Mouse (Mus musculus) midbrain, embryonic 11.5 days (tissue): Measurements from ENCODE around the gene Lmntd1. TPM values are rescaled to one million over a fixed set of nuclear protein-coding genes. Genes with fewer than 3 reads are reported as not detected.

Experiments used
- ATAC-seq: fragments of 200-750 bp; cut with Nextera tagmentation; 2 replicates; pipeline ENCODE4 v1.8.0; 2017; ENCODE audit warnings: moderate TSS enrichment, moderate library complexity; ENCODE audit not compliant: low FRiP score
- DNase-seq: peaks from one replicate; pipeline ENCODE4 v3.0.0; 2015; ENCODE audit warnings: low spot score; ENCODE audit errors: missing footprints
- H3K27ac ChIP-seq: fragments of 300-500 bp; sonication (generic); 2 replicates; pipeline ENCODE4 v1.5.1; 2014; ENCODE audit warnings: low read depth, low read length
- H3K27me3 ChIP-seq: fragments of 300-500 bp; sonication (generic); 2 replicates; pipeline ENCODE4 v1.6.1; 2014; ENCODE audit warnings: mild to moderate bottlenecking, low read length, moderate library complexity, mixed read lengths; ENCODE audit not compliant: control insufficient read depth, insufficient read depth
- H3K36me3 ChIP-seq: fragments of 300-500 bp; sonication (generic); 2 replicates; pipeline ENCODE4 v1.6.1; 2014; ENCODE audit warnings: mild to moderate bottlenecking, low read length, moderate library complexity, mixed read lengths; ENCODE audit not compliant: control insufficient read depth, insufficient read depth
- H3K4me1 ChIP-seq: fragments of 300-500 bp; sonication (generic); 2 replicates; pipeline ENCODE4 v1.6.1; 2014; ENCODE audit warnings: low read length; ENCODE audit not compliant: control insufficient read depth, insufficient read depth
- H3K4me2 ChIP-seq: fragments of 300-500 bp; sonication (generic); 2 replicates; pipeline ENCODE4 v1.6.1; 2014; ENCODE audit warnings: mild to moderate bottlenecking, moderate library complexity
- H3K4me3 ChIP-seq: fragments of 300-500 bp; sonication (generic); 2 replicates; pipeline ENCODE4 v1.5.1; 2014; ENCODE audit warnings: low read depth, low read length
- H3K9ac ChIP-seq: fragments of 300-500 bp; sonication (generic); 2 replicates; pipeline ENCODE4 v1.6.1; 2014; ENCODE audit warnings: low read length
- H3K9me3 ChIP-seq: fragments of 300-500 bp; sonication (generic); 2 replicates; pipeline ENCODE4 v1.6.1; 2016; ENCODE audit warnings: low read length; ENCODE audit not compliant: control insufficient read depth
- WGBS: fragments of 180-500 bp; shearing (Covaris S2); extraction: QIAGEN DNeasy Blood & Tissue Kit; methylation state at CpG from one replicate; pipeline ENCODE4 v1.1.7; 2014; 5-methylcytosine and 5-hydroxymethylcytosine counted together
- polyA plus RNA-seq: library from polyadenylated mRNA; unstranded; fragments of >200 nt; fragmentation: Nextera tagmentation; extraction: Ambion mirVana; gene quantifications from 2 replicates; pipeline ENCODE4 v1.2.1, GENCODE M21; 2014

Lmntd1 gene
- polyA plus RNA-seq, 1 experiment from 2014 or later: 0.18 TPM

DNA sequence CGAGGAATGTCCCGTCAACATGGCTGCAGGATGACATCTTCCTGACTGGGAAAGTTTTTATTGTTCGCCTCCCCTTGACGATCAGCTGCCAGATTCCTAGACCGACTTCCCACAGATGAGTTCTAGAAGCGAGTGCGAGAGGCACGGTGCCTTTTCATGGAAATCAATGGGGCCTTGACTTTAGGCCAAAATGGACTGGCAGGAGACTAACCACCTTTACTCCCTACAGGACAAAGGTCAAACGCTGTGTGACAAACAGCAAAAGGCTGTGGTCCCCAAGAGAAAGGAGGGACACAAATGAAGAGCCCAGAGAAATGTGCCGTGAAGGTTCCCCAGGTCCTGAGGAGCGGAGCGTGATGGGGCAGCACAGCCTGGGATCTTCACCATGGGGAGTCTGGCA lies 91.5 kb downstream of the Lmntd1 start:
- no peaks in the 10 kb centered on the region for H3K36me3 ChIP-seq
- no peaks in the 10 kb centered on the region for H3K9me3 ChIP-seq
- H3K4me1 ChIP-seq: no peaks in the 10 kb centered on the region
- H3K4me2 ChIP-seq: no peak overlapping the region
- no peak for DNase-seq
- no peak overlapping the region for H3K27ac ChIP-seq
- 74% methylated on average over 12 of the region's 12 CpGs for WGBS
- no peaks in the 10 kb centered on the region for H3K27me3 ChIP-seq
- H3K4me3 ChIP-seq: no peak overlapping the region
- no peak overlapping the region for H3K9ac ChIP-seq
- no peak for ATAC-seq

GRCm38 (mm10) chr6:145517002-145517401 lies 97.1 kb downstream of the Lmntd1 start:
- Histone ChIP-seq H3K27me3 (no peaks in the 10 kb centered on the region), H3K36me3 (no peaks in the 10 kb centered on the region), H3K4me1 (peaks cover 4% of the 10 kb centered on the region; the same call in 1 of the 2 replicates), H3K4me2 (no peak overlapping the region), H3K4me3 (no peak overlapping the region), H3K9me3 (no peaks in the 10 kb centered on the region), H3K9ac (no peak overlapping the region), H3K27ac (no peak overlapping the region)
- peak; percentile 78 for ATAC-seq
- DNase-seq: no peak
- WGBS: 30% methylated on average over 10 of the region's 10 CpGs

GRCm38 (mm10) chr6:145515859-145516581 lies 98.1 kb downstream of the Lmntd1 start:
- no peaks in the 10 kb centered on the region for H3K27me3 ChIP-seq
- no peaks in the 10 kb centered on the region for H3K36me3 ChIP-seq
- no peak overlapping the region for H3K4me2 ChIP-seq
- H3K27ac ChIP-seq: no peak overlapping the region
- 80% methylated on average over 10 of the region's 10 CpGs for WGBS
- peaks cover 4% of the 10 kb centered on the region; the same call in 1 of the 2 replicates for H3K4me1 ChIP-seq
- no peak overlapping the region for H3K9ac ChIP-seq
- no peak overlapping the region for H3K4me3 ChIP-seq
- no peak for DNase-seq
- ATAC-seq: 0 out of 2 replicates have a peak, but pooled peaks have one; percentile 7
- H3K9me3 ChIP-seq: no peaks in the 10 kb centered on the region

- DNase-seq (peak; percentile 61), ATAC-seq (0 out of 2 replicates have a peak, but pooled peaks have one; percentile 22)
- Histone ChIP-seq H3K27me3 (no peaks in the 10 kb centered on the region), H3K4me3 (no peak overlapping the region), H3K36me3 (no peaks in the 10 kb centered on the region), H3K4me1 (peaks cover 1% of the 10 kb centered on the region; the same call in 1 of the 2 replicates), H3K9ac (no peak overlapping the region), H3K9me3 (no peaks in the 10 kb centered on the region), H3K4me2 (no peak overlapping the region), H3K27ac (no peak overlapping the region)
- WGBS: 38% methylated on average over 8 of the region's 8 CpGs
Observed at GRCm38 (mm10) chr6:145511265-145511664, 102.9 kb downstream of the Lmntd1 start.

DNA sequence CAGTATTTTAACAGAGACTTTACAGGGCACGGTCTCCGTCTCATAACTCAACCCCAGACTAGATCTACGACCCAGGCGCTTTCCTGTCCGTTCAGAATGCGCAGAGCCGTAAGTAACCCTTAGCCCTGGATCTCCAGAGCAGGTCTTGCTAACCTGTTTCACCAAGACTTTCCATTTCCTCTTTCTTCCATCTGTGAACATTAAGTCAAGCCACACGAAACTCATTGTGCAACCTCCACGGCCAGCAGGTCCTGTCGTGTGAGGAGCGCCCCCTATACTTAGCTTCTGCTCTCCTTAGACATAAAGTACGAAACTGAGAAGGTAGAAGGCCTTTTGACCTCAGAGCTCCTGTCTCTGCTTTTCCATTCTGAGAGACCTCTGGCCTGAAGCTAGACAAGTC lies 105.3 kb downstream of the Lmntd1 start:
- H3K4me1 ChIP-seq: no peaks in the 10 kb centered on the region
- H3K9ac ChIP-seq: no peak overlapping the region
- no peak overlapping the region for H3K4me2 ChIP-seq
- ATAC-seq (no peak), DNase-seq (peak; percentile 10)
- H3K27ac ChIP-seq: no peak overlapping the region
- H3K27me3 ChIP-seq: no peaks in the 10 kb centered on the region
- no peak overlapping the region for H3K4me3 ChIP-seq
- 89% methylated on average over 12 of the region's 12 CpGs for WGBS
- H3K36me3 ChIP-seq: no peaks in the 10 kb centered on the region
- no peaks in the 10 kb centered on the region; the same call in 1 of the 2 replicates for H3K9me3 ChIP-seq

DNA sequence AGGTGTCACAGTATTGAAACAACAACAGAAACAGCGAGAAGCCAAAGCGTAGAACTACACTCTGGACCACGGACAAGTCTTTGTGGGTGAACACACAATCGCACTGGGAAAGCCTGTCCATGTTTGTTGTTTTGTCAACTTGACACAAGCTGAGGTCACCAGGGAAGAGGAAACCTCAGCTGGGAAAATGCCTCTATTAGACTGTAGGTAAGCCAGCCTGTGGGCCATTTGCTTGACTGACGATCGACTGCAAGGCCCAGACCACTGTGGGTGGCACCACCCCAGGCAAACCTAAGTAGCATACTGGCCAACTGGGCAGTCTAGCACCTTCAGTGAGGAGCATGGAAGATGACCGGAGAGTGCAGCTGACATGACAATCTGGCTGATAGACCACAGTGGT lies 112.4 kb downstream of the Lmntd1 start:
- Histone ChIP-seq H3K27me3 (no peaks in the 10 kb centered on the region), H3K36me3 (no peaks in the 10 kb centered on the region), H3K4me3 (no peak overlapping the region), H3K27ac (no peak overlapping the region), H3K9me3 (no peaks in the 10 kb centered on the region; the same call in 1 of the 2 replicates), H3K4me2 (no peak overlapping the region), H3K9ac (no peak overlapping the region), H3K4me1 (no peaks in the 10 kb centered on the region)
- ATAC-seq (no peak), DNase-seq (peak; percentile 76)
- 86% methylated on average over 7 of the region's 7 CpGs for WGBS

DNA sequence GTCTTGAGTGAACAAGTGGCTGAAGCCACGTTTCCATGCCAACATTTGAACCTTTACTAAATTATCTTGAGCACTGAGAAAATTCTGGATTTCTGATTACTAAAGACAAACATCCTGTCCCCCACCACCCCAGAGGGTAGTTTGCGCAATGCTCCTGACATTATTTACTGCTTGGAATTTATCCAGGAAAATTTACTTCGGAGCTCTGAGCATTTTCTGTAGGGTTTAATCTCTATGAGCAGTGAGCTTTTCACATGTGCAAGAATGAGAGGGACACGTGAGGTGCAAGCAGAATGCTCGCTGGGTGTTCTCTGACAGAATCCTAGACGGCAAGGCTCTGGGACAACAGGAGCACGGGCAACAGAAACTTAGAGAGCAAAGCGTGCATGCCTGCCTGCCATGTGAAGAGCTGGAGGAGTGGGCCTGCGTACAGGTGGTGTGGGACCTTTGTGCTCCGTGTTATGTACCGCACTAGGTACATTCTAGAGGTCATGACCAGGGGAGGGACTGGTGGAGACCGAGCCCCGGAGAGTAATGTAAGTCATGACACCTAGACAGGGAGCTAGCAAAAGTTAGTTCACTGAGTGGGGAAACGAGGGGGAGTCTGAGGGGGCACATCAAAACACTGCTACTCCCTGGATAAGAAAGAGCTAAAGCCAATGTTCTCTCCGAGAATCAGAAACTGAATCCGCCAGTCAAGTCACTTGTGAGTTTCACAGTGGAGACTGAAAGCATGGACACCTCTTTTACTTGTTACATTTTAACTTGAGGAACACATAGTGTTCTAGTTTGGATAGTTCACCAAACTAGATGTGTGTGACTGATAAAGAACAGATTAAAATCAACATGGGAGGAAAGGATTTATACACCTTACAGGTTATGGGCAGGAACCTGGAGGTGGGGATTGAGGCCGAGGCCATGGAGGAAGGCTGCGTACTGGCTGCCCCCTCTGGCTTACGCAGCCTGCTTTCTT lies 114.3 kb downstream of the Lmntd1 start:
- WGBS: 85% methylated on average over 19 of the region's 19 CpGs
- H3K36me3 ChIP-seq: no peaks in the 10 kb centered on the region

DNA sequence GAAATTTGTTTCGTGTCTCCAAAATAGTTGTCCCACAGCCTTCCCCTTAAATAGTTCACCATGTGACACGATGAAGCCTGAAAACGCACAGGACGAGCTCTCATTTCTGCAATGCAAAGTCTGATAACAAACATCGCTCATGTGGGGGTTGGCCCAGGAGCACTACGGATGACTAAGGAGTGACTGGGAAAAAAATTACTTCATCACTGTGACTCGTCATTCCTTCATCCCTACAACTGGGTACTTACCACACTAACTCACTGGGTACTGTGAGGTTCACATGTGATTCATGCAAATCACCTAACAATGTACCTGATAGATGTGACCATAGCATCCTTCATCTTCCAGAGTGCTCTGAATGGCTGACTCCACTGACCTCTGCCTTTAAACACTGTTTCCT lies 118.4 kb downstream of the Lmntd1 start:
- Histone ChIP-seq H3K9ac (no peak overlapping the region), H3K4me1 (no peaks in the 10 kb centered on the region), H3K27me3 (no peaks in the 10 kb centered on the region), H3K27ac (no peak overlapping the region), H3K9me3 (no peaks in the 10 kb centered on the region), H3K4me2 (no peak overlapping the region), H3K36me3 (no peaks in the 10 kb centered on the region), H3K4me3 (no peak overlapping the region)
- WGBS: 90% methylated on average over 7 of the region's 7 CpGs
- ATAC-seq (no peak), DNase-seq (no peak)

More for the DNA sequence above, 114.3 kb downstream of the Lmntd1 start:
- peak; percentile 28 for DNase-seq
- ATAC-seq: no peak
- no peaks in the 10 kb centered on the region; the same call in 1 of the 2 replicates for H3K9me3 ChIP-seq
- H3K4me3 ChIP-seq: no peak overlapping the region
- no peak overlapping the region for H3K27ac ChIP-seq
- H3K4me1 ChIP-seq: no peaks in the 10 kb centered on the region
- H3K27me3 ChIP-seq: no peaks in the 10 kb centered on the region
- H3K9ac ChIP-seq: no peak overlapping the region
- no peak overlapping the region for H3K4me2 ChIP-seq

DNA sequence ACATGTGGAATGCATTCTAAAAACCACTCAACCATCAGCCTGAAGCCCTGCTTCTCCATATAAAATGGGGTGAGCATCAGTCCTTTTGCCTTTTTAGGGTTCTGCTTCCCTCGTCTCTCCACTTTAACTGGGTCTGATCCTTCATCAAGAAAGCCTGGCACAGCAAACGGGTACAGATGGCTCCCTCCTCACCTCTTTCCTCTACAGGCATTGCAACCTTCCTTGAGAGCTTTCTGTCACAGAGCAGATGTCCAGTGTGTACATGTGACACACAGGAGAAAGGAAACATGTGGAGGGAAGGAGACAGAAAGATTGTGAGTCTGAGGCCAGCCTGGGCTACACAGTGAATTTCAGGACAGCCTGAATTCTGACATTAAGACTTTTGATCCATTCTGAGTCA lies 125.9 kb downstream of the Lmntd1 start:
- Histone ChIP-seq H3K36me3 (no peaks in the 10 kb centered on the region), H3K9ac (no peak overlapping the region), H3K9me3 (no peaks in the 10 kb centered on the region), H3K27ac (no peak overlapping the region), H3K4me2 (no peak overlapping the region), H3K27me3 (no peaks in the 10 kb centered on the region), H3K4me3 (no peak overlapping the region), H3K4me1 (peaks cover 9% of the 10 kb centered on the region)
- 85% methylated on average over 2 of the region's 2 CpGs for WGBS
- ATAC-seq (no peak), DNase-seq (no peak)
